Mouse (Mus musculus): ENCODE data around the gene B3glct. TPM values are rescaled to one million over a fixed set of nuclear protein-coding genes. Genes with fewer than 3 reads are reported as not detected.

Gene B3glct
- polyA plus RNA-seq, 1 experiment, result 8.3 TPM

- no peak overlapping the region for H3K27ac ChIP-seq (ENCODE audit: insufficient read depth, low read length)
- peak in 1 of 2 experiments; percentile 10 for DNase-seq
- TF ChIP-seq CTCF (IDR thresholded peaks at IDR 0.05; ENCODE audit: borderline replicate concordance, insufficient read depth, low read depth, low read length) (no peak), POLR2A (IDR thresholded peaks at IDR 0.05; ENCODE audit: borderline replicate concordance, insufficient read depth, low read length) (no peak)
- 0 out of 2 replicates have a peak, but pooled peaks cover 3% of the 10 kb centered on the region for H3K4me1 ChIP-seq (ENCODE audit: control insufficient read depth, insufficient read depth, low read length)
- no peak overlapping the region for H3K4me3 ChIP-seq (replicated peaks; ENCODE audit: insufficient read depth, low read depth, low read length)
- H3K27me3 ChIP-seq (ENCODE audit: control insufficient read depth, insufficient read depth, low read length), result no peaks in the 10 kb centered on the region
- WGBS, result 7% methylated on average over 12 of the region's 12 CpGs
These were observed 1.3 kb downstream of the B3glct start for GRCm38 (mm10) chr5:149679362-149679761.

- H3K4me1 ChIP-seq (ENCODE audit: control insufficient read depth, insufficient read depth, low read length), result 0 out of 2 replicates have a peak, but pooled peaks cover 3% of the 10 kb centered on the region
- 50% methylated on average over 7 of the region's 7 CpGs for WGBS
- H3K27me3 ChIP-seq (ENCODE audit: control insufficient read depth, insufficient read depth, low read length), result no peaks in the 10 kb centered on the region
- H3K27ac ChIP-seq (ENCODE audit: insufficient read depth, low read length), result no peak overlapping the region
- H3K4me3 ChIP-seq (replicated peaks; ENCODE audit: insufficient read depth, low read depth, low read length), result no peak overlapping the region
- TF ChIP-seq CTCF (IDR thresholded peaks at IDR 0.05; ENCODE audit: borderline replicate concordance, insufficient read depth, low read depth, low read length) (no peak), POLR2A (IDR thresholded peaks at IDR 0.05; ENCODE audit: borderline replicate concordance, insufficient read depth, low read length) (no peak)
- no peak for DNase-seq
These were observed 1.9 kb downstream of the B3glct start for GRCm38 (mm10) chr5:149679886-149680285.

- no peak overlapping the region for H3K27ac ChIP-seq (ENCODE audit: insufficient read depth, low read length)
- 89% methylated on average over 5 of the region's 5 CpGs for WGBS
- TF ChIP-seq CTCF (IDR thresholded peaks at IDR 0.05; ENCODE audit: borderline replicate concordance, insufficient read depth, low read depth, low read length), result no peak
- TF ChIP-seq POLR2A (IDR thresholded peaks at IDR 0.05; ENCODE audit: borderline replicate concordance, insufficient read depth, low read length), result no peak
- H3K4me3 ChIP-seq (replicated peaks; ENCODE audit: insufficient read depth, low read depth, low read length), result no peak overlapping the region
- DNase-seq, result no peak
- no peaks in the 10 kb centered on the region for H3K27me3 ChIP-seq (ENCODE audit: control insufficient read depth, insufficient read depth, low read length)
- H3K4me1 ChIP-seq (ENCODE audit: control insufficient read depth, insufficient read depth, low read length), result 0 out of 2 replicates have a peak, but pooled peaks cover 3% of the 10 kb centered on the region
These were observed 2.9 kb downstream of the B3glct start for GRCm38 (mm10) chr5:149680946-149681345.

- Histone ChIP-seq H3K27ac (ENCODE audit: insufficient read depth, low read length) (no peak overlapping the region), H3K4me1 (ENCODE audit: control insufficient read depth, insufficient read depth, low read length) (no peaks in the 10 kb centered on the region), H3K4me3 (replicated peaks; ENCODE audit: insufficient read depth, low read depth, low read length) (no peak overlapping the region), H3K27me3 (ENCODE audit: control insufficient read depth, insufficient read depth, low read length) (no peaks in the 10 kb centered on the region)
- TF ChIP-seq CTCF (IDR thresholded peaks at IDR 0.05; ENCODE audit: borderline replicate concordance, insufficient read depth, low read depth, low read length) (no peak), POLR2A (IDR thresholded peaks at IDR 0.05; ENCODE audit: borderline replicate concordance, insufficient read depth, low read length) (no peak)
- no peak for DNase-seq
- 72% methylated on average over 5 of the region's 5 CpGs for WGBS
These were observed 11.8 kb downstream of the B3glct start for GRCm38 (mm10) chr5:149689860-149690259.

DNA sequence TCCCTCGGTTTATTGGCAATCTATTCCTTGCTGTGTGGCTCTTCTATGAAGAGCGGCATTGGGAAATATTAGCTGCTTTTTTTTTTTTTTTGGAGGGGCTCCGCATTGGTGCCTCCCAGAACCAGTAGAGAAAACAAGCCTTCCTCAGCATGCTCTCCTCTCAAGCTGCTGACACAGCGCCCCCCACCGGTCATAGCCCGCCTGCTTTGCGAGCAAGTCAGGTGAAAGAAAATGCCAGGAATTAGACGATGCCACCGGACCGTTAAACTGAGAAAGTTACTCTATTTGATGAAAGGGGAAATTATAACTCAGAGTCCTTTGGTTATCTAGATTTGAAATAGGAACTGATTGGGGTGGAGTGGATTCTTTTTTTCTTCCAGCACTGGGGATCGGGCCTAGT is 14.5 kb downstream of the B3glct start:
- Histone ChIP-seq H3K4me1 (ENCODE audit: control insufficient read depth, insufficient read depth, low read length) (no peaks in the 10 kb centered on the region), H3K27me3 (ENCODE audit: control insufficient read depth, insufficient read depth, low read length) (no peaks in the 10 kb centered on the region), H3K27ac (ENCODE audit: insufficient read depth, low read length) (no peak overlapping the region), H3K4me3 (replicated peaks; ENCODE audit: insufficient read depth, low read depth, low read length) (no peak overlapping the region)
- 75% methylated on average over 11 of the region's 11 CpGs for whole genome bisulfite sequencing
- no peak for DNase-seq
- TF ChIP-seq CTCF (IDR thresholded peaks at IDR 0.05; ENCODE audit: borderline replicate concordance, insufficient read depth, low read depth, low read length), result no peak
- no peak for TF ChIP-seq POLR2A (IDR thresholded peaks at IDR 0.05; ENCODE audit: borderline replicate concordance, insufficient read depth, low read length)

DNA sequence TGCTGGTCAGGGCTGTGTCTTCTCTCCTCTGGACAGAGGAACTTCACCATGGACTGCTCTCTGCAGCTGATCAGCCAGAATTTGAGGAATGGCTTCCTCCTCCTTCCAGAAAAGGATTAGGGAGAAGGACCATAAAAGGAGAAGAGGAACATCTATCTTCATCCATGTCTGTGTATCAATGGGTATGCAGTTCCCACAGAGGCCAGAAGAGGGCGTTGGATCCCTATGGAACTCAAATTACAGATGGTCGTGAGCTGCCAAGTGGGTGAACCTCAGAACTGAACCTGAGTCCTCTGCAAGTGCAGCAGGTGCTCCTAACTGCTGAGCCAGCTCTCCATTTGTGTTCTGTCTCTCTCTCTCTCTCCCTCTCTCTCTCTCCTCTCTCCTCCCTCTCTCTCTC is 15.2 kb downstream of the B3glct start:
- TF ChIP-seq POLR2A (IDR thresholded peaks at IDR 0.05; ENCODE audit: borderline replicate concordance, insufficient read depth, low read length) (no peak), CTCF (IDR thresholded peaks at IDR 0.05; ENCODE audit: borderline replicate concordance, insufficient read depth, low read depth, low read length) (0 out of 2 replicates have a peak, but pooled peaks have one; percentile 2)
- H3K4me3 ChIP-seq (replicated peaks; ENCODE audit: insufficient read depth, low read depth, low read length), result no peak overlapping the region
- 77% methylated on average over 2 of the region's 2 CpGs for WGBS
- no peaks in the 10 kb centered on the region for H3K27me3 ChIP-seq (ENCODE audit: control insufficient read depth, insufficient read depth, low read length)
- DNase-seq, result no peak
- H3K4me1 ChIP-seq (ENCODE audit: control insufficient read depth, insufficient read depth, low read length), result no peaks in the 10 kb centered on the region
- H3K27ac ChIP-seq (ENCODE audit: insufficient read depth, low read length), result no peak overlapping the region

GRCm38 (mm10) chr5:149693968-149694367 is 15.9 kb downstream of the B3glct start:
- H3K27me3 ChIP-seq (ENCODE audit: control insufficient read depth, insufficient read depth, low read length), result no peaks in the 10 kb centered on the region
- TF ChIP-seq CTCF (IDR thresholded peaks at IDR 0.05; ENCODE audit: borderline replicate concordance, insufficient read depth, low read depth, low read length) (no peak), POLR2A (IDR thresholded peaks at IDR 0.05; ENCODE audit: borderline replicate concordance, insufficient read depth, low read length) (no peak)
- H3K4me1 ChIP-seq (ENCODE audit: control insufficient read depth, insufficient read depth, low read length), result no peaks in the 10 kb centered on the region
- H3K4me3 ChIP-seq (replicated peaks; ENCODE audit: insufficient read depth, low read depth, low read length), result no peak overlapping the region
- H3K27ac ChIP-seq (ENCODE audit: insufficient read depth, low read length), result no peak overlapping the region
- 78% methylated on average over 3 of the region's 3 CpGs for WGBS
- DNase-seq, result no peak

- 89% methylated on average over 18 of the region's 18 CpGs for WGBS
- no peak for DNase-seq
- H3K27me3 ChIP-seq (ENCODE audit: control insufficient read depth, insufficient read depth, low read length), result no peaks in the 10 kb centered on the region
- H3K4me1 ChIP-seq (ENCODE audit: control insufficient read depth, insufficient read depth, low read length), result no peaks in the 10 kb centered on the region
- TF ChIP-seq POLR2A (IDR thresholded peaks at IDR 0.05; ENCODE audit: borderline replicate concordance, insufficient read depth, low read length), result no peak
- no peak for TF ChIP-seq CTCF (IDR thresholded peaks at IDR 0.05; ENCODE audit: borderline replicate concordance, insufficient read depth, low read depth, low read length)
- no peak overlapping the region for H3K4me3 ChIP-seq (replicated peaks; ENCODE audit: insufficient read depth, low read depth, low read length)
- H3K27ac ChIP-seq (ENCODE audit: insufficient read depth, low read length), result no peak overlapping the region
These were observed 17.2 kb downstream of the B3glct start for GRCm38 (mm10) chr5:149695077-149695750.
